Comparison of ENCODE assay signal across 15 mouse cellular contexts in genomic region chr2:128273292-128273691, GRCm38 (mm10).
"Had no signal": no experiment of that assay in that cellular context is flagged by ENCODE, and none has a peak within 500 bp of the region (broad histone marks: within the 10 kb centered on the region; RNA-seq: fewer than 3 reads in every experiment).

No protein-coding gene starts in this region.

- H3K4me2 ChIP-seq: lung, embryonic 15.5 days; midbrain, embryonic 13.5 days; neural tube, embryonic 12.5 days had no signal

- H3K27ac ChIP-seq: lung, embryonic 15.5 days; midbrain, embryonic 10.5 days; midbrain, embryonic 13.5 days; neural tube, embryonic 12.5 days; stomach, embryonic 15.5 days; stomach, postnatal 0 days had no signal

- H3K36me3 ChIP-seq: lung, embryonic 15.5 days; midbrain, embryonic 10.5 days; midbrain, embryonic 13.5 days; neural tube, embryonic 12.5 days; stomach, embryonic 15.5 days had no signal

- H3K27me3 ChIP-seq: lung, embryonic 15.5 days; midbrain, embryonic 13.5 days; neural tube, embryonic 12.5 days; stomach, embryonic 15.5 days had no signal

- ATAC-seq: liver, postnatal 0 days; lung, postnatal 0 days; midbrain, embryonic 13.5 days; midbrain, embryonic 16.5 days had no signal

- H3K9me3 ChIP-seq: lung, embryonic 15.5 days; midbrain, embryonic 10.5 days; midbrain, embryonic 13.5 days; neural tube, embryonic 12.5 days; stomach, embryonic 15.5 days had no signal

- H3K4me3 ChIP-seq: lung, embryonic 15.5 days; midbrain, embryonic 10.5 days; midbrain, embryonic 13.5 days; neural tube, embryonic 12.5 days; stomach, embryonic 15.5 days had no signal

- H3K9ac ChIP-seq: liver, postnatal 0 days; lung, embryonic 15.5 days; midbrain, embryonic 13.5 days; neural tube, embryonic 12.5 days; stomach, embryonic 15.5 days had no signal

- DNase-seq: liver, postnatal 0 days; lung, adult 2 months; lung, postnatal 14 days; right cerebral cortex, postnatal 14 days; thymus, adult 2 months; thymus, postnatal 25 days; thymus, postnatal 4 days had no signal
